Mouse (Mus musculus): ENCODE data around the gene Golt1a.

The Golt1a gene

DNA sequence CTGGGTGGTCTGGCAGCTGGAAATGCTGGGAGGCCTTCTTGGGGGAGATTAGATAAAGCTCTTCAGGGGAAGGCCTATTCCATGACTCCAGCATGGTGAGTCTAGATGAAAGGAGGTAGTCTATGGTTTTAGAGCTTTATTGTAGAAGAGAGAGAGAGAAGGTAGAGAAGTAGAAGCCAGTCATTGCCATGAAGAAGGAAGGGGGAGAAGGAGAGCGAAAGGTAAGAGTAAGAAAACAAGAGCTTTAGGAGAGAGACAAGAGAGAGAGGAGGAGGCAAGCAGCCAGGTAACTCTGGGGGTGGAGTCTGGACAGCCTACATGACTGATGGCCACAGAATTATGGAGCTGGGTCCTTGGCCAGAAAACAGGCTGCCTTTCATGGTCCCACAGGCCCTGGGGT lies 40.6 kb downstream of the Golt1a start, which contains the start of gene Ren1:
Ren1 (plus strand) TSS at position 301 of the 400 bp plus-strand sequence.
- no peak for DNase-seq

DNA sequence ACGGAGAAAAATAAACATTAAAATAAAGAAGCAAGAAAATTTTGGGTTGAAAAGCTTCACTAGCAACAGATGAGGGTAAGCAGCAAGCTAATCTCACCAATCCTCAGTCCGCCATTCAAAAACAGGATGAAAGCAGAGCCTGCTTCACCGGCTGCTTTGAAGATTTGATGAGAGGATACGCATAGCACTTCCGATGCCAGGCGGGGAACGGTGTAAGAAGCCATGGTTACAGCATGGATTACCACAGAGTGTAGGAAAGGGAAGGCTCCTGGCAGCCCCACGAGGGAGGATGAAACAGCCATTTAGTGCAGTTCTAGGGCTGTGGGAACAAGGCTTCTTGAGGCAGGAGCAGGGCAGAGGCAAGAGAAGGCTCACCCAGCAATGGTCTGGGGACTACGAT lies 42.2 kb downstream of the Golt1a start:
- DNase-seq = peak; percentile 51

DNA sequence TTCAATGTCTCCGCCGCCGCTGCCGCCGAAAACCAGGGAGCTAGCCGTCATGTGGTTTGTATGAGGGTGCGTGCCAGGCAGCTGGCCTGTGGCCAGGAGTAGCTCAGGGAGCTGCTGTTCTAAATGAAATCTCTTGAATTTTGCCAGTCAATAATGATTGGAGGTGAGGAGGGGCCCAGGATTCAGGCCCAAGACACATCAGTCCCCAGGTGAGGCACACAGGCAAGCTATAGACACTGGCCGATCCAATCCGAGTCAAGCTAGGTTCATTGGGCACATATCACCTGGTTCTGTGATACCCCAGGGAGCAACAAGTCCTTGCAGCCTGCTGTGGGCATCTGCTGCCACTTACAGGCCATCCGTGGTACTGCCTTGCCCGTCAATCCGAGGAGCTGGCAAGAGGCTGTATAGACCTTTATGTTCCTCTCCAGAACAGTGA lies 43.8 kb downstream of the Golt1a start:
- peak; percentile 87 for DNase-seq

- DNase-seq = no peak
Observed at GRCm38 (mm10) chr1:133355469-133355868, 45.9 kb downstream of the Golt1a start.

DNA sequence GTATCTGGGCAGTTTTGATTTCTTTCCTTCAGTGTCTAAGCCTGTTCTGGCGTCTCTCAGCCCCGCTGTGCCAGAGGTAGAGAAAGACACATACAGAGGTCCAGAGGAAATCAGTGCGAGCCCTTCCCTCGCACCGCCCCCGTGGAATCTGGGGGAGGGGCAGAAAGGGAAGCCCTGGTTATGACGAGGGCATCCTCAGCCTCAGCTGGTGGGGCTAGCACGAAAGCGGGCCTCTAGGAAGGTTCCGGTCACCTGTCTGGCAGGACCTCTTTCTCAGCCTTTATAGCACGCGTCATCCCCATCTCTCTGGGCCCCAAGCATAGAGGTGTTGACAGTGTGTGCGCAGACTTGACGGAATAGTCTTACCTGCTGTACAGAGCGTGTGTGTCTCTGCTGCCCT lies 46.3 kb downstream of the Golt1a start:
- DNase-seq = no peak

DNA sequence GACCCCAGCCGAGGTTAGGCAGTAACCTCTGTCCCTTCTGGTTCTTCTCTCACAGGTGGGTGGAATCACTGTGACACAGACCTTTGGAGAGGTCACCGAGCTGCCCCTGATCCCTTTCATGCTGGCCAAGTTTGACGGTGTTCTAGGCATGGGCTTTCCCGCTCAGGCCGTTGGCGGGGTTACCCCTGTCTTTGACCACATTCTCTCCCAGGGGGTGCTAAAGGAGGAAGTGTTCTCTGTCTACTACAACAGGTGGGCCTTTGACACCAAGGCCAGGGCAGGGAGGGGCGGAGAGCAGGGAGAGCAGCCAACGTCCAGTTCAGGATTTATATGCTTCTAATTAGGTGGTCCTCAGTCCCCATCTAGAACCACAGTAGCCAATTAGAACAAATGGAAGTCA lies 46.7 kb downstream of the Golt1a start:
- no peak for DNase-seq

GRCm38 (mm10) chr1:133361006-133361405 lies 51.4 kb downstream of the Golt1a start:
- DNase-seq = no peak

GRCm38 (mm10) chr1:133362103-133362502 lies 52.5 kb downstream of the Golt1a start:
- DNase-seq = no peak

DNA sequence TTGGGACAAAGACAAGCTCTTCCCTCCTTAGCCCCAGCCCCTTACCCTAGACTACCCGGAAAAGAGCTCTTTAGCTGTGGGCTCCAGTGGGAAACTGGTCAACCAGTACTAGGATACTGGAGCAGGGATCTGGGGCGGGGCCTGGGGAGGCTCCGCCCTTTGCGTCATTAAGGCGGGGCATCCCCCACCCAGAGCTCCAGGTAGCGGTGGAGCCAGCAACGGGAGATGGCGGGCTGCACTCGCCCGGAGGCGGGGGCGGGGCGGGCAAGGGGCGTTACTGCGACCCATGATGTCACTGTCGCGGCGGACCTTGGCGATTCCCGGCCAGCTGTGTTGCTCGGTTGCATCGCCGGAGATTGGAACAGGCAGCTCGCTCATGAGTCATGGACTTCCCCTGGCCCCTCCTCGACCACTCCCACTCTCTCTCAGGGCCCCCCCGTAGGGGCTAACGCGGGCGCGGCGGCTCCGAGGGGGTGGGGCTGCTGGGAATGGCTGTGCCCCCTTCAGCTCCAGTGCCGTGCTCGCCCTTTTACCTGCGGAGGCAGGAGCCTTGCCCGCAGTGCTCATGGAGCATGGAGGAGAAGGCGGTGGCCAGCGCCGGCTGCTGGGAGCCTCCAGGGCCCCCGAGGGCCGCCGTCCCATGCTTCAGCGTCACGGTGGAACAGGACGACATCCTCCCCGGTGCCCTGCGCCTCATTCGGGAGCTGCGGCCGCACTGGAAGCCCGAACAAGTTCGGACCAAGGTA lies 53.8 kb downstream of the Golt1a start, which contains the start of gene Etnk2:
Etnk2 (plus strand) TSS at position 297 of the 746 bp plus-strand sequence.
- DNase-seq = peak; percentile 71

- no peak for DNase-seq
Observed at GRCm38 (mm10) chr1:133364022-133364630, 54.5 kb downstream of the Golt1a start.

GRCm38 (mm10) chr1:133364890-133365289 lies 55.3 kb downstream of the Golt1a start:
- no peak for DNase-seq

GRCm38 (mm10) chr1:133366951-133367605 lies 57.5 kb downstream of the Golt1a start:
- DNase-seq = no peak

DNA sequence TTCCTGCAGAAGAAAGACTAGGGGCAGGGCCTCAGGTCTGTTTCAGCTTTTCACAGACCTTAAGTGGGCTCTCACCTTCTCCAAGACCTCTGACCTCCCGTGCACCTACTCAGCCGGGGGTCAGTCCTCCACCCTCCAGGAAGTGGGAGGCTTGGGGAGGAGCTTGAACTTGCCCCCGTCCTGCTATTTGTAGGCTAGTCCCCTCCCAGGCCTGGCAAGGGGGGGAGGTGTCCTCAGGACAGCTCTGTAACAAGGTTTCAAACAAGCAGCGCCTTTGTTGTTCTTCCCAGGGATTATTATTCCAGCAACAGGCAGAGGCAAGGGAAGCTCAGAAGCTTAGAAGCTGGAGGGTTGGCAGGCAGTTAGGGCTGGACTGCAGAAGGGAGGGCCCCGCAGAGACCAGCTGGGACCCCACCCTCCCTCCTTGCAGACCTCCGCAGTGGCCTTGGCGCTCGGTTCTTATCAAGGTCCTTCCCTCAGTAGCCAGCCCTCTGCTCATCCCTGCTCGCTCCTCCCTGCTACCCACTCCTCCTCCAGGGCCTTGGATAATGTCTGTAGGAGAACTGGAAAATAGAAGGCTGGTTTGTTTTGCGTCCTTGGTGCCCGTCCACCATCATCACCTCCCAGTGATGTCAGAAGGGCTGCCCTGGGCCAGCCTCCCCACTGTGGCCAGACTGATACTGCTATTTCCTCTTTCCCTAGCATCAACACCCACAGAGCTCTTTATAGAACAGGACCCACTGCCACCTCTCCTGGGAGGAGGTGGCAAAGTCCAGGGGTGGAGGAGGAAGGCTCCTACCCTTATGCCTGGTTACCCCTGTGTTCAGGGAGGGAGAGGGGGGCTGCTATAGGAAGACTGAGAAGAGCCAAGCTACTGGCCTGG lies 58.2 kb downstream of the Golt1a start:
- no peak for DNase-seq

- no peak for DNase-seq
Observed at GRCm38 (mm10) chr1:133368644-133369043, 59.0 kb downstream of the Golt1a start.

- DNase-seq = no peak
Observed at GRCm38 (mm10) chr1:133370352-133370751, 60.8 kb downstream of the Golt1a start.

GRCm38 (mm10) chr1:133371431-133371830 lies 61.8 kb downstream of the Golt1a start:
- DNase-seq = no peak

- no peak for DNase-seq
Observed at GRCm38 (mm10) chr1:133372113-133372512, 62.5 kb downstream of the Golt1a start.

Measured in right cerebral cortex, postnatal 4 days (tissue).